Comparison of ENCODE assay signal across 8 mouse cellular contexts in genomic region chr10:80995091-80995632, GRCm38 (mm10). TPM values are rescaled to one million over a fixed set of nuclear protein-coding genes. Genes with fewer than 3 reads are reported as not detected.
DNase-seq lines count a peak whose midpoint lies in the region; ATAC-seq and TF ChIP-seq lines count a peak whose summit lies in the region.

No protein-coding gene starts in this region.

- H3K4me2 ChIP-seq in embryonic facial prominence, embryonic 14.5 days (ENCODE audit: low read depth, low read length), result peak overlapping the region; percentile 37
- peak overlapping the region; percentile 40 for H3K4me2 ChIP-seq in kidney, embryonic 16.5 days (replicated peaks; ENCODE audit: low read depth, low read length)
- no peak overlapping the region for H3K4me2 ChIP-seq in liver, embryonic 14.5 days (ENCODE audit: low read depth)
- H3K4me2 ChIP-seq in neural tube, embryonic 12.5 days (replicated peaks), result peak overlapping the region; percentile 27; the same call in 1 of the 2 replicates
- no peak overlapping the region; the same call in 1 of the 2 replicates for H3K4me2 ChIP-seq in stomach, postnatal 0 days (replicated peaks; ENCODE audit: low read depth)

- H3K4me1 ChIP-seq in embryonic facial prominence, embryonic 14.5 days (ENCODE audit: control insufficient read depth, insufficient read depth, low read length), result peaks cover 6% of the 10 kb centered on the region
- H3K4me1 ChIP-seq in heart, embryonic 10.5 days, result peaks cover 21% of the 10 kb centered on the region
- H3K4me1 ChIP-seq in kidney, embryonic 16.5 days (ENCODE audit: insufficient read depth, low read length), result peaks cover 10% of the 10 kb centered on the region; the same call in 1 of the 2 replicates
- peaks cover 3 to 5% of the 10 kb centered on the region in 2 experiments; a peak in 3 of 4 replicates for H3K4me1 ChIP-seq in liver, embryonic 14.5 days (replicated peaks; ENCODE audit: control insufficient read depth in 2 of 2, insufficient read depth in 2 of 2, low read length in 1 of 2)
- H3K4me1 ChIP-seq in neural tube, embryonic 12.5 days, result peaks cover 4% of the 10 kb centered on the region; the same call in 1 of the 2 replicates
- H3K4me1 ChIP-seq in stomach, postnatal 0 days (replicated peaks; ENCODE audit: control insufficient read depth, insufficient read depth), result no peaks in the 10 kb centered on the region; the same call in 1 of the 2 replicates

- no peaks in the 10 kb centered on the region for H3K79me2 ChIP-seq in C2C12 (ENCODE audit: control insufficient read depth, insufficient read depth)

- WGBS in embryonic facial prominence, embryonic 14.5 days, result 13% methylated on average over 21 of the region's 21 CpGs
- 10% methylated on average over 21 of the region's 21 CpGs for WGBS in heart, embryonic 10.5 days
- WGBS in kidney, embryonic 16.5 days, result 10% methylated on average over 21 of the region's 21 CpGs
- WGBS in liver, embryonic 14.5 days (ENCODE audit: insufficient replicate concordance), result 7% methylated on average over 21 of the region's 21 CpGs
- WGBS in neural tube, embryonic 12.5 days, result 12% methylated on average over 21 of the region's 21 CpGs
- 9% methylated on average over 21 of the region's 21 CpGs for WGBS in stomach, postnatal 0 days

- H3ac ChIP-seq in C2C12 (ENCODE audit: control insufficient read depth, insufficient read length, low read depth), result peak overlapping the region; percentile 47

- no peak for TF ChIP-seq EP300 in liver, embryonic 14.5 days (IDR thresholded peaks at IDR 0.05; ENCODE audit: low read depth)
- no peak for TF ChIP-seq EP300 in stomach, postnatal 0 days (optimal IDR thresholded peaks at IDR 0.05)

- 0 out of 2 replicates have a peak, but pooled peaks have one; percentile 24 for ATAC-seq in embryonic facial prominence, embryonic 14.5 days (ENCODE audit: low read depth)
- ATAC-seq in kidney, embryonic 16.5 days (ENCODE audit: low FRiP score, low TSS enrichment), result no peak
- ATAC-seq in liver, embryonic 14.5 days (ENCODE audit: insufficient read depth), result no peak
- no peak for ATAC-seq in neural tube, embryonic 12.5 days (ENCODE audit: low FRiP score, low read depth)
- no peak; the same call in 1 of the 2 replicates for ATAC-seq in stomach, postnatal 0 days (ENCODE audit: low FRiP score, low TSS enrichment)

- peak overlapping the region; percentile 48; the same call in 1 of the 2 replicates for H3K9ac ChIP-seq in embryonic facial prominence, embryonic 14.5 days (ENCODE audit: low read depth, low read length)
- no peak overlapping the region for H3K9ac ChIP-seq in kidney, embryonic 16.5 days (replicated peaks; ENCODE audit: low read length)
- no peak overlapping the region for H3K9ac ChIP-seq in liver, embryonic 14.5 days (replicated peaks)
- H3K9ac ChIP-seq in neural tube, embryonic 12.5 days, result no peak overlapping the region
- 0 out of 2 replicates have a peak overlapping the region, but pooled peaks have one; percentile 27 for H3K9ac ChIP-seq in stomach, postnatal 0 days (ENCODE audit: low read length)

- no peak overlapping the region for H3K27ac ChIP-seq in embryonic facial prominence, embryonic 14.5 days (replicated peaks; ENCODE audit: low read depth, low read length)
- H3K27ac ChIP-seq in heart, embryonic 10.5 days, result no peak overlapping the region
- no peak overlapping the region for H3K27ac ChIP-seq in kidney, embryonic 16.5 days (ENCODE audit: low read length)
- no peak overlapping the region for H3K27ac ChIP-seq in liver, embryonic 14.5 days
- no peak overlapping the region for H3K27ac ChIP-seq in neural tube, embryonic 12.5 days
- no peak overlapping the region for H3K27ac ChIP-seq in stomach, postnatal 0 days (replicated peaks)

- H3K79me3 ChIP-seq in C2C12 (ENCODE audit: low read depth), result no peaks in the 10 kb centered on the region

- peak; percentile 84 to 87 for DNase-seq in adrenal gland, postnatal 36 days
- DNase-seq in embryonic facial prominence, embryonic 14.5 days (ENCODE audit: low spot score), result peak; percentile 74
- DNase-seq in heart, embryonic 10.5 days (ENCODE audit: low spot score), result no peak
- peak; percentile 38 to 52 (median 42) for DNase-seq in liver, embryonic 14.5 days (ENCODE audit: low read depth in 3 of 3, low spot score in 3 of 3)
- peak; percentile 75 for DNase-seq in stomach, postnatal 0 days (ENCODE audit: low spot score)

- no peaks in the 10 kb centered on the region for H3K36me3 ChIP-seq in C2C12 (ENCODE audit: control insufficient read depth, insufficient read depth)
- no peaks in the 10 kb centered on the region for H3K36me3 ChIP-seq in embryonic facial prominence, embryonic 14.5 days (ENCODE audit: control insufficient read depth, insufficient read depth, low read length)
- H3K36me3 ChIP-seq in heart, embryonic 10.5 days, result no peaks in the 10 kb centered on the region
- no peaks in the 10 kb centered on the region for H3K36me3 ChIP-seq in kidney, embryonic 16.5 days (ENCODE audit: insufficient read depth, low read length)
- no peaks in the 10 kb centered on the region for H3K36me3 ChIP-seq in liver, embryonic 14.5 days (replicated peaks; ENCODE audit: control insufficient read depth, insufficient read depth, low read depth)
- H3K36me3 ChIP-seq in neural tube, embryonic 12.5 days, result no peaks in the 10 kb centered on the region
- H3K36me3 ChIP-seq in stomach, postnatal 0 days (ENCODE audit: control insufficient read depth, insufficient read depth, low read length), result no peaks in the 10 kb centered on the region

- TF ChIP-seq CTCF in C2C12 (IDR thresholded peaks at IDR 0.05; ENCODE audit: control insufficient read depth, insufficient read depth, insufficient read length), result peak; percentile 90
- TF ChIP-seq CTCF in liver, embryonic 14.5 days (IDR thresholded peaks at IDR 0.05; ENCODE audit: low read depth), result peak; percentile 99
- peak; percentile 100 for TF ChIP-seq CTCF in stomach, postnatal 0 days (IDR thresholded peaks at IDR 0.05; ENCODE audit: low read depth)

- no peak overlapping the region for H3K4me3 ChIP-seq in C2C12 (ENCODE audit: insufficient read depth, poor library complexity, severe bottlenecking)
- no peak overlapping the region for H3K4me3 ChIP-seq in embryonic facial prominence, embryonic 14.5 days (ENCODE audit: low read depth, low read length)
- peak overlapping the region; percentile 39; the same call in 1 of the 2 replicates for H3K4me3 ChIP-seq in heart, embryonic 10.5 days
- 0 out of 2 replicates have a peak overlapping the region, but pooled peaks have one; percentile 7 for H3K4me3 ChIP-seq in kidney, embryonic 16.5 days (ENCODE audit: low read length)
- no peak overlapping the region for H3K4me3 ChIP-seq in liver, embryonic 14.5 days (ENCODE audit: insufficient read depth in 1 of 2, low read depth in 2 of 2, low read length in 2 of 2)
- H3K4me3 ChIP-seq in neural tube, embryonic 12.5 days, result 0 out of 2 replicates have a peak overlapping the region, but pooled peaks have one; percentile 9
- no peak overlapping the region for H3K4me3 ChIP-seq in stomach, postnatal 0 days (ENCODE audit: low read depth, low read length)

- no peaks in the 10 kb centered on the region for H3K9me3 ChIP-seq in embryonic facial prominence, embryonic 14.5 days (ENCODE audit: control insufficient read depth, low read length)
- no peaks in the 10 kb centered on the region for H3K9me3 ChIP-seq in heart, embryonic 10.5 days
- no peaks in the 10 kb centered on the region for H3K9me3 ChIP-seq in kidney, embryonic 16.5 days (ENCODE audit: low read length)
- H3K9me3 ChIP-seq in liver, embryonic 14.5 days (ENCODE audit: control insufficient read depth, low read length), result no peaks in the 10 kb centered on the region
- H3K9me3 ChIP-seq in neural tube, embryonic 12.5 days, result no peaks in the 10 kb centered on the region
- no peaks in the 10 kb centered on the region for H3K9me3 ChIP-seq in stomach, postnatal 0 days (ENCODE audit: control insufficient read depth, low read length)

- H3K27me3 ChIP-seq in C2C12 (ENCODE audit: control insufficient read depth, insufficient read depth, insufficient read length), result no peaks in the 10 kb centered on the region
- peaks cover 13% of the 10 kb centered on the region for H3K27me3 ChIP-seq in embryonic facial prominence, embryonic 14.5 days (replicated peaks; ENCODE audit: control insufficient read depth, insufficient read depth, low read length)
- peaks cover 52% of the 10 kb centered on the region for H3K27me3 ChIP-seq in heart, embryonic 10.5 days (ENCODE audit: insufficient read depth, poor library complexity, severe bottlenecking)
- peaks cover 3% of the 10 kb centered on the region; the same call in 1 of the 2 replicates for H3K27me3 ChIP-seq in kidney, embryonic 16.5 days (ENCODE audit: insufficient read depth, low read length)
- no peaks in the 10 kb centered on the region for H3K27me3 ChIP-seq in liver, embryonic 14.5 days (ENCODE audit: control insufficient read depth, insufficient read depth, low read length)
- peaks cover 6% of the 10 kb centered on the region; the same call in 1 of the 2 replicates for H3K27me3 ChIP-seq in neural tube, embryonic 12.5 days (replicated peaks)
- H3K27me3 ChIP-seq in stomach, postnatal 0 days (ENCODE audit: control insufficient read depth, insufficient read depth, low read length), result no peaks in the 10 kb centered on the region

RNA-seq across cellular contexts. Expression of gene Gng7, which starts 19.6 kb away (rescaled TPM):
- polyA plus RNA-seq in C2C12 (2012; fragmentation: generic; extraction: Trizol), result 0.25 TPM
- 1 to 10 TPM; 6.4 to 6.7 TPM for total RNA-seq in adrenal gland, postnatal 36 days (2021)
- polyA plus RNA-seq in embryonic facial prominence, embryonic 14.5 days (2014; fragmentation: Nextera tagmentation; extraction: Ambion mirVana), result 5.9 and 8.7 TPM in 2 replicates
- polyA plus RNA-seq in heart, embryonic 10.5 days (2016; fragmentation: Nextera tagmentation; extraction: Ambion mirVana), result 1.5 and 2.1 TPM in 2 replicates
- polyA plus RNA-seq in kidney, embryonic 16.5 days (2015; fragmentation: Nextera tagmentation; extraction: Ambion mirVana), result 6.6 and 6.7 TPM in 2 replicates
- polyA plus RNA-seq in liver, embryonic 14.5 days (2012; rRNA removed), result 0.19 and 0.25 TPM in 2 replicates
- 0.23 and 0.33 TPM in 2 replicates for polyA plus RNA-seq in liver, embryonic 14.5 days (2014; fragmentation: Nextera tagmentation; extraction: Ambion mirVana)
- 11.2 and 14.0 TPM in 2 replicates for polyA plus RNA-seq in neural tube, embryonic 12.5 days (2016; fragmentation: Nextera tagmentation; extraction: Ambion mirVana)
- polyA plus RNA-seq in stomach, postnatal 0 days (2015; fragmentation: Nextera tagmentation; extraction: Ambion mirVana), result 1.3 and 1.8 TPM in 2 replicates

RNA-seq across cellular contexts. Expression of gene Diras1, which starts 30.3 kb away (rescaled TPM):
- polyA plus RNA-seq in C2C12 (2012; fragmentation: generic; extraction: Trizol), result 0.28 TPM
- total RNA-seq in adrenal gland, postnatal 36 days (2021), result 1 to 10 TPM; 1.2 to 1.5 TPM
- 0.95 and 1.1 TPM in 2 replicates for polyA plus RNA-seq in embryonic facial prominence, embryonic 14.5 days (2014; fragmentation: Nextera tagmentation; extraction: Ambion mirVana)
- 0.08 and 0.11 TPM in 2 replicates for polyA plus RNA-seq in heart, embryonic 10.5 days (2016; fragmentation: Nextera tagmentation; extraction: Ambion mirVana)
- polyA plus RNA-seq in kidney, embryonic 16.5 days (2015; fragmentation: Nextera tagmentation; extraction: Ambion mirVana), result 0.11 and 0.41 TPM in 2 replicates
- 0.05 TPM in 1 of 2 replicates, not detected in the other for polyA plus RNA-seq in liver, embryonic 14.5 days (2012; rRNA removed)
- polyA plus RNA-seq in liver, embryonic 14.5 days (2014; fragmentation: Nextera tagmentation; extraction: Ambion mirVana), result not detected in 2 replicates
- 16.6 and 16.8 TPM in 2 replicates for polyA plus RNA-seq in neural tube, embryonic 12.5 days (2016; fragmentation: Nextera tagmentation; extraction: Ambion mirVana)
- polyA plus RNA-seq in stomach, postnatal 0 days (2015; fragmentation: Nextera tagmentation; extraction: Ambion mirVana), result 0.40 and 0.42 TPM in 2 replicates

RNA-seq across cellular contexts. Expression of gene Slc39a3, which starts 42.1 kb away (rescaled TPM):
- polyA plus RNA-seq in C2C12 (2012; fragmentation: generic; extraction: Trizol), result 11.6 TPM
- total RNA-seq in adrenal gland, postnatal 36 days (2021), result 10 to 100 TPM; 33.2 to 68.5 TPM
- polyA plus RNA-seq in embryonic facial prominence, embryonic 14.5 days (2014; fragmentation: Nextera tagmentation; extraction: Ambion mirVana), result 11.9 and 15.4 TPM in 2 replicates
- polyA plus RNA-seq in heart, embryonic 10.5 days (2016; fragmentation: Nextera tagmentation; extraction: Ambion mirVana), result 8.9 and 10.7 TPM in 2 replicates
- polyA plus RNA-seq in kidney, embryonic 16.5 days (2015; fragmentation: Nextera tagmentation; extraction: Ambion mirVana), result 19.6 and 19.9 TPM in 2 replicates
- 4.2 and 4.4 TPM in 2 replicates for polyA plus RNA-seq in liver, embryonic 14.5 days (2012; rRNA removed)
- 2.7 and 3.2 TPM in 2 replicates for polyA plus RNA-seq in liver, embryonic 14.5 days (2014; fragmentation: Nextera tagmentation; extraction: Ambion mirVana)
- 33.9 and 40.2 TPM in 2 replicates for polyA plus RNA-seq in neural tube, embryonic 12.5 days (2016; fragmentation: Nextera tagmentation; extraction: Ambion mirVana)
- polyA plus RNA-seq in stomach, postnatal 0 days (2015; fragmentation: Nextera tagmentation; extraction: Ambion mirVana), result 11.0 and 11.1 TPM in 2 replicates

Comparison
In these comparisons a context has a peak if more than half of its experiments do, and no peak if none do; other contexts are left out.
1. H3K4me3 ChIP-seq: peak in heart, embryonic 10.5 days (single experiment), kidney, embryonic 16.5 days (single experiment) and neural tube, embryonic 12.5 days (single experiment); none in C2C12 (single experiment), embryonic facial prominence, embryonic 14.5 days (single experiment), liver, embryonic 14.5 days (0 of 2) and stomach, postnatal 0 days (single experiment).
2. H3K4me2 ChIP-seq: peak in embryonic facial prominence, embryonic 14.5 days (single experiment), kidney, embryonic 16.5 days (single experiment) and neural tube, embryonic 12.5 days (single experiment); none in liver, embryonic 14.5 days (single experiment) and stomach, postnatal 0 days (single experiment).
3. H3K9ac ChIP-seq: peak in embryonic facial prominence, embryonic 14.5 days (single experiment) and stomach, postnatal 0 days (single experiment); none in kidney, embryonic 16.5 days (single experiment), liver, embryonic 14.5 days (single experiment) and neural tube, embryonic 12.5 days (single experiment).
4. Peak in every context shown above with its lines, with median percentiles within 50 percentile points of each other: CTCF ChIP-seq.